ENCODE assay signal across 12 mouse cellular contexts in the genomic region with DNA sequence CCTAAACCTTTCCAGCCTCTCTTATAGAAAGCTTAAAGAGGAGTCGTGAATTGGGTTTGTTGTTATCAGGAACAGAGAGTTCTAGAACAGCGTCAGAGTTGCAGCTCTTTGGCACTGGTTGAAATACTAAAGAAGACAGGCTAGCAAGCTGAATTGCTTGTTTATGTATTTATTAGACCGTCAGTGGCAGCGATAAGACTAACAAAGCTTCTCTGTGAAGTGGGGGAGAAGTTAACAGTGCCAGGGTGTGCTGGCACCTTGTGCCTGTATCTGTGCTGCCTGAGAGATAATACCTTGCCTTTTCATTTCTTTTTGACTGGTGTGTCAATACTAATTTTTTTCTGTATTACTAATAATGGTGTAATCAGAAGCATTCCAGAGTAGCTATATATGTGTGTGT. TPM values are rescaled to one million over a fixed set of nuclear protein-coding genes. Genes with fewer than 3 reads are reported as not detected.
A peak's percentile ranks its signal among the peaks of the same experiment; 100 is the strongest.
DNase-seq lines count a peak whose midpoint lies in the region; ATAC-seq and TF ChIP-seq lines count a peak whose summit lies in the region.
"Had no signal": no experiment of that assay in that cellular context is flagged by ENCODE, and none has a peak within 500 bp of the region (broad histone marks: within the 10 kb centered on the region; RNA-seq: fewer than 3 reads in every experiment).

No protein-coding gene starts in this region.

- no peak for TF ChIP-seq POLR2A in kidney, adult 2 months (IDR thresholded peaks at IDR 0.05; ENCODE audit: low read depth, low read length)

- peak overlapping the region; percentile 18 for H3K4me2 ChIP-seq in heart, embryonic 12.5 days
- H3K4me2 ChIP-seq in hindbrain, embryonic 16.5 days (ENCODE audit: low read length), result peak overlapping the region; percentile 13
- H3K4me2 ChIP-seq in midbrain, embryonic 14.5 days (ENCODE audit: low read length), result peak overlapping the region; percentile 17

- no peaks in the 10 kb centered on the region for H3K36me3 ChIP-seq in heart, embryonic 12.5 days
- H3K36me3 ChIP-seq in hindbrain, embryonic 10.5 days, result no peaks in the 10 kb centered on the region
- no peaks in the 10 kb centered on the region for H3K36me3 ChIP-seq in hindbrain, embryonic 16.5 days (ENCODE audit: control insufficient read depth, insufficient read depth, low read length)
- H3K36me3 ChIP-seq in midbrain, embryonic 14.5 days (ENCODE audit: control insufficient read depth, insufficient read depth, low read length), result no peaks in the 10 kb centered on the region
- no peaks in the 10 kb centered on the region for H3K36me3 ChIP-seq in kidney, adult 2 months (ENCODE audit: control insufficient read depth, insufficient read depth, low read length)
- H3K36me3 ChIP-seq: limb, embryonic 10.5 days had no signal

- H3K27me3 ChIP-seq in heart, embryonic 12.5 days (replicated peaks), result no peaks in the 10 kb centered on the region
- H3K27me3 ChIP-seq in hindbrain, embryonic 10.5 days (ENCODE audit: insufficient read depth, poor library complexity, severe bottlenecking), result no peaks in the 10 kb centered on the region
- H3K27me3 ChIP-seq in hindbrain, embryonic 16.5 days (replicated peaks; ENCODE audit: control insufficient read depth, insufficient read depth, low read length), result no peaks in the 10 kb centered on the region
- H3K27me3 ChIP-seq in midbrain, embryonic 14.5 days (ENCODE audit: control insufficient read depth, insufficient read depth, low read length), result no peaks in the 10 kb centered on the region
- H3K27me3 ChIP-seq in kidney, adult 2 months (replicated peaks; ENCODE audit: control insufficient read depth, insufficient read depth, low read length), result no peaks in the 10 kb centered on the region

- DNase-seq in heart, adult 8-10 months (ENCODE audit: low spot score), result no peak
- no peak for DNase-seq in hindbrain, embryonic 10.5 days (ENCODE audit: low spot score)
- DNase-seq in midbrain, embryonic 14.5 days, result no peak
- no peak for DNase-seq in kidney, adult 2 months
- DNase-seq in c-Kit-positive CD71-positive TER-119-positive erythroid progenitor cells, embryonic 14.5 days (ENCODE audit: low spot score), result no peak
- no peak for DNase-seq in cerebellum, adult 8-10 months
- DNase-seq: cerebellum, adult 2 months; gastrocnemius, postnatal 10 days; heart, postnatal 4 days had no signal

- no peak overlapping the region for H3K27ac ChIP-seq in heart, embryonic 12.5 days (ENCODE audit: poor library complexity, severe bottlenecking)
- H3K27ac ChIP-seq in hindbrain, embryonic 10.5 days, result no peak overlapping the region
- H3K27ac ChIP-seq in hindbrain, embryonic 16.5 days (ENCODE audit: low read depth, low read length), result no peak overlapping the region
- H3K27ac ChIP-seq in midbrain, embryonic 14.5 days (replicated peaks; ENCODE audit: low read depth, low read length), result no peak overlapping the region
- H3K27ac ChIP-seq in kidney, adult 2 months (ENCODE audit: insufficient read depth, low read depth, low read length), result no peak overlapping the region
- H3K27ac ChIP-seq: limb, embryonic 10.5 days had no signal

- H3K4me1 ChIP-seq in heart, embryonic 12.5 days (replicated peaks), result peaks cover 35% of the 10 kb centered on the region
- H3K4me1 ChIP-seq in hindbrain, embryonic 10.5 days (replicated peaks), result peaks cover 61% of the 10 kb centered on the region
- H3K4me1 ChIP-seq in hindbrain, embryonic 16.5 days (ENCODE audit: control insufficient read depth, insufficient read depth, low read depth, low read length), result peaks cover 16% of the 10 kb centered on the region
- peaks cover 28% of the 10 kb centered on the region for H3K4me1 ChIP-seq in midbrain, embryonic 14.5 days (ENCODE audit: control insufficient read depth, insufficient read depth, low read length)
- peaks cover 3% of the 10 kb centered on the region; the same call in 1 of the 2 replicates for H3K4me1 ChIP-seq in kidney, adult 2 months (ENCODE audit: control insufficient read depth, insufficient read depth, low read length)

- no peak for TF ChIP-seq CTCF in kidney, adult 2 months (conservative IDR thresholded peaks at IDR 0.05; ENCODE audit: insufficient read depth, insufficient read length, low read depth, low read length)

- WGBS in heart, embryonic 12.5 days, result 45% methylated on average over 4 of the region's 4 CpGs
- 70% methylated on average over 4 of the region's 4 CpGs for WGBS in hindbrain, embryonic 10.5 days
- WGBS in hindbrain, embryonic 16.5 days, result 39% methylated on average over 4 of the region's 4 CpGs
- 53% methylated on average over 4 of the region's 4 CpGs for WGBS in midbrain, embryonic 14.5 days
- WGBS in kidney, adult 2 months, result 70% methylated on average over 4 of the region's 4 CpGs

- no peak overlapping the region for H3K9ac ChIP-seq in heart, embryonic 12.5 days
- H3K9ac ChIP-seq in hindbrain, embryonic 16.5 days (ENCODE audit: low read depth, low read length), result no peak overlapping the region
- H3K9ac ChIP-seq in midbrain, embryonic 14.5 days (replicated peaks; ENCODE audit: low read length), result no peak overlapping the region

- H3K9me3 ChIP-seq in heart, embryonic 12.5 days (replicated peaks), result no peaks in the 10 kb centered on the region
- H3K9me3 ChIP-seq in hindbrain, embryonic 10.5 days, result no peaks in the 10 kb centered on the region
- H3K9me3 ChIP-seq in hindbrain, embryonic 16.5 days (ENCODE audit: control insufficient read depth, low read length), result no peaks in the 10 kb centered on the region
- no peaks in the 10 kb centered on the region for H3K9me3 ChIP-seq in midbrain, embryonic 14.5 days (ENCODE audit: control insufficient read depth, low read length)
- H3K9me3 ChIP-seq: limb, embryonic 10.5 days had no signal

- no peak for ATAC-seq in heart, embryonic 12.5 days (ENCODE audit: insufficient number of reproducible peaks, low FRiP score)
- ATAC-seq in hindbrain, embryonic 16.5 days, result no peak
- ATAC-seq in midbrain, embryonic 14.5 days (ENCODE audit: low FRiP score, low TSS enrichment), result no peak

- no peak overlapping the region for H3K4me3 ChIP-seq in heart, embryonic 12.5 days
- peak overlapping the region; percentile 29; the same call in 1 of the 2 replicates for H3K4me3 ChIP-seq in hindbrain, embryonic 10.5 days
- no peak overlapping the region for H3K4me3 ChIP-seq in hindbrain, embryonic 16.5 days (ENCODE audit: low read length)
- H3K4me3 ChIP-seq in midbrain, embryonic 14.5 days (replicated peaks; ENCODE audit: low read depth, low read length), result no peak overlapping the region
- H3K4me3 ChIP-seq in kidney, adult 2 months (ENCODE audit: insufficient read depth, low read depth, low read length), result no peak overlapping the region
- H3K4me3 ChIP-seq: limb, embryonic 10.5 days had no signal

RNA-seq across cellular contexts. Expression of a gene that starts 2.2 kb away (rescaled TPM):
- 30.1 and 30.2 TPM in 2 replicates for polyA plus RNA-seq in heart, embryonic 12.5 days (2016; fragmentation: Nextera tagmentation; extraction: Ambion mirVana)
- 1 to 10 TPM; 6.2 to 7.7 (median 7.2) TPM for total RNA-seq in heart, adult 8-10 months (2022)
- 49.3 and 52.3 TPM in 2 replicates for polyA plus RNA-seq in hindbrain, embryonic 10.5 days (2016; fragmentation: Nextera tagmentation; extraction: Ambion mirVana)
- polyA plus RNA-seq in hindbrain, embryonic 16.5 days (2015; fragmentation: Nextera tagmentation; extraction: Ambion mirVana), result 37.3 and 43.2 TPM in 2 replicates
- polyA plus RNA-seq in midbrain, embryonic 14.5 days (2014; fragmentation: Nextera tagmentation; extraction: Ambion mirVana), result 50.9 and 62.2 TPM in 2 replicates
- 9.6 and 10.8 TPM in 2 replicates for polyA plus RNA-seq in kidney, adult 2 months (2012; rRNA removed)

RNA-seq across cellular contexts. Expression of a gene that starts 46.9 kb away (rescaled TPM):
- 37.7 and 40.1 TPM in 2 replicates for polyA plus RNA-seq in heart, embryonic 12.5 days (2016; fragmentation: Nextera tagmentation; extraction: Ambion mirVana)
- total RNA-seq in heart, adult 8-10 months (2022), result 100 to 1,000 TPM; 207 to 255 (median 235) TPM
- 23.5 and 27.6 TPM in 2 replicates for polyA plus RNA-seq in hindbrain, embryonic 10.5 days (2016; fragmentation: Nextera tagmentation; extraction: Ambion mirVana)
- polyA plus RNA-seq in hindbrain, embryonic 16.5 days (2015; fragmentation: Nextera tagmentation; extraction: Ambion mirVana), result 45.6 and 50.5 TPM in 2 replicates
- polyA plus RNA-seq in midbrain, embryonic 14.5 days (2014; fragmentation: Nextera tagmentation; extraction: Ambion mirVana), result 30.5 and 31.7 TPM in 2 replicates
- 21.0 and 27.8 TPM in 2 replicates for polyA plus RNA-seq in kidney, adult 2 months (2012; rRNA removed)
